Mouse (Mus musculus) neural tube, postnatal 0 days (tissue): Measurements from ENCODE around the gene Gm5580. TPM values are rescaled to one million over a fixed set of nuclear protein-coding genes. Genes with fewer than 3 reads are reported as not detected.

Source experiments
- polyA plus RNA-seq: library from polyadenylated mRNA; unstranded; fragments of >200 nt; fragmentation: Nextera tagmentation; extraction: Ambion mirVana; gene quantifications from 2 replicates; pipeline ENCODE4 v1.2.1, GENCODE M21; 2015

Gm5580 gene
- 0.34 and 0.35 TPM in 2 replicates for polyA plus RNA-seq

DNA sequence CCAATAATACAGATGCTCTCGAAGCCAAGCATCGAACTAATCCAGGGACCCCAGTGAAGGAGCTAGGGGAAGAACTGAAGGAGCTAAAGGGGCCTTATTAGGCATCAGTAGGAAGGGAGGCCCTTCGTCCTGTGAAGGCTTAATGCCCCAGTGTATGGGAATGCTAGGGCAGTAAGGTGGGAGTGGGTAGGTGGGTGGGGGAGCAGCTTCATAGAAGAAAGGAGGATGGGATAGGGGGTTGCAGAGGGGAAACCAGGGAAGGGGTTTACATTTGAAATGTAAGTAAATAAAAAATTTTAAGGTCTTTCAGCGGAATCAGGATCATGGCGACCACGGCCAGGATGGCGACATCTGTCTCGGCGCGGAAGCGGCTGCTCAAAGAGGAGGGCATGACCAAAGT lies at the start of gene Gm5580:
TSS of gene Gm5580 (plus strand) at position 301 of the 400 bp plus-strand sequence.

DNA sequence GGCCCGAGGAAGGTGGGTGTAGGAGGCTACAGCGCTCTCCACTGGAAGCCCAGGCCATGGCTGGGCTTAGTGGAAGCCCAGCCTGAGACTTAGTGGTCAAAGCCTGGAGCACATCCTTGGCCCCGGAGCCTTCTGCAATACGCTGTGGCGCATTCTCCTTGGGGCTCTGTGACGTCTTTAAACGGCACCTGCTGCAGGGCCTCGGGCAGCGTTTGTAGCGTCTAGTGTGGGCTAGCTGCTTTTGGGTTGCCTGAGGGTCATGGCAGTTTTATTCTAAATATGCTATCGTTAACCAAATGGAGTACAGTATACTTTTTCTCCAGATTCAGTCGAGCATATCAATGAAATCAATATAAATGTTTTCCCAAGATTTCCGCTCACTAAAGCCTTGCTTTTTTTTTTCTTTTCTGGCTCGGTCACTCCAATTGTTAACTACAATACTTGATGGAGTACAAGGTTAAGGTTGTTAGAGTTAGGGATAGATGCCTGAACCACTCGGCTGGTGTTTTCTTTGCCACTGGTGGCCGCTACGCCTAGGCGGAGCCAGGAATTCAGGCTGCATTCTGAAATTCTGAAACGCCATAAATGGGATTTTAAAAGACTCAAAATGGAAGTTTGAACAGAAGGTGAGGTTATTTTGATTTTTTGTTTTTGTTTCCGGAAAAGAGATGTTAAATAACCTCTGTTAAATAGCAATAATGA lies 44.5 kb upstream of the Gm5580 start, which contains the start of gene Olfr212:
TSS of gene Olfr212 (plus strand) at position 215 of the 702 bp plus-strand sequence.

DNA sequence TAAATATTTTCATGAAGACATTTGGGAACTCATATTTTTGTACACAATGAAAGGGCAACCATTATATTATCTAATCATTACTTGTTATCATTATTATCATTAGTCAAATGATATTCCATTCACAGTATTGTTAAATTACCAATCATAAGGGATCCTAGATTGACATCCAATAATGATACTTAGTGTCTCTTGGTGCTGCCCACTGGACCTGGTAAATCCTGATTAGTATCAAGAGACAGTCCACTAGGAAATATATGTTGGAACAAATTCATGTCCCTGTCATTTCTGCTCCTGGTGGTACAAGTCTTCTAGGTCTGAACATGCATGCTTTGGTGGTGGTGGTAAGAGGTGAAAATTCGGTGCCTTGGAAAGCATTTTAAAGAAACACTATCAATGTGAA lies 12.8 kb upstream of the Gm5580 start, which contains the start of gene Olfr213:
TSS of gene Olfr213 (plus strand) at position 301 of the 400 bp plus-strand sequence.

DNA sequence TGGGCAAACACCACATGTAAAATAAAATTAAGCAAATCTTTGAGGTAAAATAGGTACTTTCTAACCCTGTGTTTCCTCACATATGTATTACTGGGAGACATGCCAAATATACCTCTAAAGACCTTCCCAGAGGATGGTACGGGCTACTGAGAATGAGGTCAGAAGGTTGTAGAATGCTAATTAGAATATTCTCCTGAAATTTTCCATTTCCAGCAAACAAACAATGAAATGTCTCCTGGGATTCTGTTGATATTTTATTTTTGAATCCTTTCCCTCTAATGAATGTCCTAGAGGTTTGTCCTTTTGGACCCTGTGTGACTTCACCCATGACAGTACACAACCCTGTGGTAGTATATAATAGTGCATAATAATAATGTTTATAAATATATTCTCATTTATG lies 3.0 kb downstream of the Gm5580 start, which contains the start of gene Olfr214:
TSS of gene Olfr214 (plus strand) at position 301 of the 400 bp plus-strand sequence.

DNA sequence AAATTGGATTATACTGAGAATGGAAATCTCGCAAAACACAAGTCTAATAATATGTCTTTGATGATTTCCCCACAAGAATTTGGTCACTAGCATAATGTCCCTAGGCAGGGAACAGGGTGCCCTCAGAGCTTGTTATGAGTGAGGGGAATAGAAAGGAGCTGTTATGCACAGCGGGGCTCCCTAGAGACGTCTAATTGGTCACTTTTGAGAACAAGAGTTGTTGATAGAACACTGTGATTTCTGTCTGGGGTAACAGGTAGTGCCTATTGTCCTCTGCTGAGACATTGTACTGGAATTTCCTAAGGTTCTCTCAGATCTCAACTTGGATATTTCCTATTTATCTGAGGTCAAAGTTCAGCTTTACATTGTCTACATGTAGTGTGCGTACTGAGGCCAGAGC lies 33.2 kb downstream of the Gm5580 start, which contains the start of gene Olfr215:
TSS of gene Olfr215 (minus strand) at position 101 of the 400 bp plus-strand sequence.

Other genes starting within 250 kb of the Gm5580 start
- gene March8, start 213.1 kb upstream of the Gm5580 start, polyA plus RNA-seq: 38.2 and 43.9 TPM in 2 replicates
- gene Alox5, start 90.0 kb upstream of the Gm5580 start, polyA plus RNA-seq: 1.6 and 1.7 TPM in 2 replicates
- gene Olfr211, start 62.0 kb upstream of the Gm5580 start, polyA plus RNA-seq: not detected in 2 replicates
- gene Olfr212, start 44.6 kb upstream of the Gm5580 start, polyA plus RNA-seq: 0.17 TPM in 1 of 2 replicates, not detected in the other
- gene Olfr213, start 12.7 kb upstream of the Gm5580 start, polyA plus RNA-seq: not detected in 2 replicates
- not detected in 2 replicates for gene Olfr214, start 3.1 kb downstream of the Gm5580 start, polyA plus RNA-seq
- gene Olfr215, start 33.1 kb downstream of the Gm5580 start, polyA plus RNA-seq: not detected in 2 replicates
- gene Zfp422, start 77.9 kb downstream of the Gm5580 start, polyA plus RNA-seq: 70.7 and 72.7 TPM in 2 replicates
- gene Depp1, start 99.5 kb downstream of the Gm5580 start, polyA plus RNA-seq: 3.7 and 4.7 TPM in 2 replicates
- 43.2 and 45.0 TPM in 2 replicates for gene Rassf4, start 122.8 kb downstream of the Gm5580 start, polyA plus RNA-seq
- 0.03 and 0.89 TPM in 2 replicates for gene Tmem72, start 165.8 kb downstream of the Gm5580 start, polyA plus RNA-seq